Mouse (Mus musculus): ENCODE data around the gene Eif4h.

- TF ChIP-seq CTCF (IDR thresholded peaks at IDR 0.05; ENCODE audit: low read depth) = no peak
- no peak for TF ChIP-seq EP300 (IDR thresholded peaks at IDR 0.05; ENCODE audit: low read depth)
Measured at GRCm38 (mm10) chr5:134614802-134615201, 24.5 kb downstream of the Eif4h start, which contains the start of gene Lat2.
